Mouse (Mus musculus) megakaryocyte, embryonic 14.5 days (primary cell): ENCODE results near the gene Tle3.

Experiments
- FLI1 ChIP-seq: IDR thresholded peaks from 2 replicates; pipeline ENCODE4 v1.6.1; 2012; ENCODE audit warnings: low read length, inconsistent platforms, mixed read lengths
- GATA1 ChIP-seq: IDR thresholded peaks from 3 replicates; pipeline ENCODE4 v1.6.1; 2012; ENCODE audit warnings: mixed read lengths, low read length, inconsistent platforms, borderline replicate concordance

DNA sequence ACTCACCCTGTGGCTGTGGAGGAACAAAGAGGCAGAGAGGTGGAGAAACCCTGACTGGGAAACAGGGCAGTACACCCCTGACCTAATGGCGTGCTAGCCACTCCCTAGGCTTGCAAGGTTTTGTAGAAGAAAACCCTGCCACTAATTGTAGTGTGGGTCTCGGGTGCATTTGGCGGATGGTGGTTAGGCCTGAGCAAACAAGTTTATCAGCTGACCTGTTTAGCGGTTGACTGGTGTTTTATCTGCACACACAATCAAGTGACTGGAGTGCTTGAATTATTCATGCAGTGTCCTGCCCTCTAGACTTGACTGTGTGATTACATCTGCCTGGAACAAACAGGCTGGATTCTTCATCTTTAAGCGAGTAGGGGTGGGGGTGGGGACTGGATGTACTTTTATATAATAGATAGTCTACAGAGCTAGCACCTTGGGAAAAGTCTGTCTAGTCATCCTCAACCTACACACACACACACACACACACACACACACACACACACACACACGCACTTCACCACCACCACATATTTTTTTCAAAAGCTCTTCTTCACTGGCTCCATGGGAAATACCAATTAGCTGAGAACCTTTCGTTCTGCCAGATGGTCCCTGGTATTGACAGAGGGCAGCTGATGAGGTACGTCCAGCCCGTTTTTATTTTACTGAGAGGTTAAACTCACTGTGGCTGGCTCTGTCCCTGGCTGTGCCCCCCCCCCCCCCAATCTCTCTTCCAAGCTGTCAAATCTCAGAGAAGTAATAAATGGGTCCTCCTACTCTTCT lies 5.7 kb downstream of the Tle3 start:
- TF ChIP-seq GATA1 (no peak), FLI1 (no peak)
